Mouse (Mus musculus) erythroblast, embryonic 14.5 days (primary cell): ENCODE measurements around the gene Amy1.

ENCODE experiments used
- GATA1 ChIP-seq: IDR thresholded peaks from 2 replicates; pipeline ENCODE4 v1.6.1; 2012; ENCODE audit warnings: low read length, inconsistent platforms, mixed read lengths
- TAL1 ChIP-seq: IDR thresholded peaks from 3 replicates; pipeline ENCODE4 v1.6.1; 2012; ENCODE audit warnings: low read length, inconsistent platforms, mixed read lengths

DNA sequence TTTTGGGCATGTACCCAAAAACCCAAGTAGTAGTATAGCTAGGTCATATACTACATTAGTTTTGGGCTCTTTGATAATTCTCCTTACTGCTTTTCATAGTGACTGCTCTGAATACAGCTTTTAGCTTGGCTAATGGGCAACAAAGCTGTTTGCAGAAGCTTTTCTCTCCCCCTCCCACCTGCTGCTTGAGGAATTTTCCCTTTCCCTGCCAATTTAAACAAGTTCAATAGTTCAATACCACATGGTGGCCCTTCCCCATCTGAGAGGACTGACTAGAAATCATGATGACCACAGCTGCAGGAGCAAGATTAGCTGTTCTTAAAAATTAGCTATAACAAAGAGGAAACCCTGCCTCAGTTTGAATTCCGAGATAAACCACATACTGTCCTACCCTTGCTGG, 15.7 kb downstream of the Amy1 start:
- TF ChIP-seq TAL1 (no peak), GATA1 (no peak)
